Mouse (Mus musculus): ENCODE measurements around the gene Iqch. TPM values are rescaled to one million over a fixed set of nuclear protein-coding genes. Genes with fewer than 3 reads are reported as not detected.

The Iqch gene
- total and polyA plus RNA-seq, 2 experiments from 2014 or later, result 0.20 TPM; not detected in 1

DNA sequence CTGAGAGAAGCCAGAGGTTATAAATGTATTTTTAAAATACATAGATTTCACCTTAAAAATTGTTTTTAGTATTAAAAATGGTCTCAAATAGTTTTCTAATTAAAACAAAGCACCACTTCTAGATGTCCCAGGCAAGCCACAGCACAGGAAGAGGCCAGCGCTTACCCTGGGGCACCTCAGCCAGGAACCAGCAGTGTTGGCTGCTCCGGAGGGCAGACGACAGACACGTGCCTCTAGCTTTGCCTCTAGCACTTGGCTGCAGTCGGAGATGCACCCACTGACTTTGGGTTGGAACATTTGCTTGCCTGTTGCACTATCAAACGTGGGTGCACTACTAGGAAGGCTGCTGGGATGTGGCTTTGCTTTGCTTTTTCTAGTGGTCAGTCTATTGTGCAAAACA, 30.4 kb downstream of the Iqch start:
- H3K4me1 ChIP-seq (ENCODE audit: insufficient read depth, low read length), result no peaks in the 10 kb centered on the region; the same call in 1 of the 2 replicates
- no peaks in the 10 kb centered on the region for H3K9me3 ChIP-seq (ENCODE audit: low read length)
- H3K9ac ChIP-seq (replicated peaks; ENCODE audit: low read length, poor library complexity, severe bottlenecking), result no peak overlapping the region
- H3K4me3 ChIP-seq (ENCODE audit: low read depth, low read length), result no peak overlapping the region
- H3K27ac ChIP-seq (ENCODE audit: low read depth, low read length), result no peak overlapping the region
- no peak for DNase-seq (ENCODE audit: low spot score)
- H3K27me3 ChIP-seq (ENCODE audit: insufficient read depth, low read length), result no peaks in the 10 kb centered on the region
- no peak for TF ChIP-seq CTCF (IDR thresholded peaks at IDR 0.05)
- no peak for ATAC-seq (ENCODE audit: low FRiP score)
- no peaks in the 10 kb centered on the region for H3K36me3 ChIP-seq (ENCODE audit: insufficient read depth, low read length)
- 31% methylated on average over 6 of the region's 6 CpGs for WGBS
- H3K4me2 ChIP-seq (ENCODE audit: low read depth, low read length, poor library complexity, severe bottlenecking), result no peak overlapping the region

DNA sequence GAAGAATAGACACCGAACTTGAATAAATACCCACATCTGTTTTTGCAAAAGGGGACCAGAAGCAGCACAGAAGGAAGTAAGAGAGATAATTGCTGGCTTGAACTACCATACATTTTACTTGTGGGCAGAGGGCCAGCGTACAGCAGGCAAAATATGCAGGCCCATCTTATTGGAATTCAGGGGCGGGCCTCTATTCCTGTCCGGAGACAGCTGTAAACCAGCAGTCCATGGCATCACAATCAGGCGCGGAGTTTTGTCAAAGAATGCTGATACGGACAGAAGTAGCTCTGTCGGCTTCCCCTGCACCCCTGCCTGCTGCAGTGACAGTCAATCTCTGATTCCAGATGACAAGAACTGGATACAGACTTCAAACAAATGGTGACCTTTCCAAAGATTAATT, 33.5 kb downstream of the Iqch start:
- Histone ChIP-seq H3K36me3 (ENCODE audit: insufficient read depth, low read length) (no peaks in the 10 kb centered on the region), H3K4me2 (ENCODE audit: low read depth, low read length, poor library complexity, severe bottlenecking) (no peak overlapping the region), H3K9me3 (ENCODE audit: low read length) (no peaks in the 10 kb centered on the region), H3K9ac (replicated peaks; ENCODE audit: low read length, poor library complexity, severe bottlenecking) (no peak overlapping the region), H3K27me3 (ENCODE audit: insufficient read depth, low read length) (no peaks in the 10 kb centered on the region), H3K27ac (ENCODE audit: low read depth, low read length) (no peak overlapping the region), H3K4me1 (ENCODE audit: insufficient read depth, low read length) (no peaks in the 10 kb centered on the region; the same call in 1 of the 2 replicates), H3K4me3 (ENCODE audit: low read depth, low read length) (no peak overlapping the region)
- 22% methylated on average over 8 of the region's 8 CpGs for WGBS
- TF ChIP-seq CTCF (IDR thresholded peaks at IDR 0.05), result no peak
- DNase-seq (ENCODE audit: low spot score), result peak; percentile 34
- no peak for ATAC-seq (ENCODE audit: low FRiP score)

DNA sequence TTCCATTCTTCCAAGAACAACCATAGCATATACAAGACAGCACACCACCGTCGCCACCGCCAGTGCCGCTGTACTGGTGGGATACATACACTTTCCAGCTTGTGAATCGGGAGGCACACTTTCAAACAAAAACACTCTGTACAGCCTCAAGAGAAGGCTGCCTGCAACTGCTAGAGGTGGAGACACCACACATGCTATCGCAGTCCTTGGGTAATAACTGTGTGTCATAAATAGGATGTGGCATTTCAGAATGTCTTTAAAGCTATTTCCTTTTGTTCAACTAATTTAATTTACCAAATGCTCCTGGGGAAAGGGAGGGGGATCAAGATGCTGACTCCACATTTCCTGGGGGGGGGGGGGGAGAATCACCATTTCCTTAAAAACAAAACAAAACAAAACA, 34.0 kb downstream of the Iqch start:
- no peak for TF ChIP-seq CTCF (IDR thresholded peaks at IDR 0.05)
- DNase-seq (ENCODE audit: low spot score), result no peak
- Histone ChIP-seq H3K4me2 (ENCODE audit: low read depth, low read length, poor library complexity, severe bottlenecking) (no peak overlapping the region), H3K4me1 (ENCODE audit: insufficient read depth, low read length) (no peaks in the 10 kb centered on the region; the same call in 1 of the 2 replicates), H3K9ac (replicated peaks; ENCODE audit: low read length, poor library complexity, severe bottlenecking) (no peak overlapping the region), H3K27ac (ENCODE audit: low read depth, low read length) (no peak overlapping the region), H3K36me3 (ENCODE audit: insufficient read depth, low read length) (no peaks in the 10 kb centered on the region), H3K4me3 (ENCODE audit: low read depth, low read length) (no peak overlapping the region), H3K27me3 (ENCODE audit: insufficient read depth, low read length) (no peaks in the 10 kb centered on the region), H3K9me3 (ENCODE audit: low read length) (no peaks in the 10 kb centered on the region)
- no peak for ATAC-seq (ENCODE audit: low FRiP score)
- 61% methylated on average over 6 of the region's 6 CpGs for WGBS

DNA sequence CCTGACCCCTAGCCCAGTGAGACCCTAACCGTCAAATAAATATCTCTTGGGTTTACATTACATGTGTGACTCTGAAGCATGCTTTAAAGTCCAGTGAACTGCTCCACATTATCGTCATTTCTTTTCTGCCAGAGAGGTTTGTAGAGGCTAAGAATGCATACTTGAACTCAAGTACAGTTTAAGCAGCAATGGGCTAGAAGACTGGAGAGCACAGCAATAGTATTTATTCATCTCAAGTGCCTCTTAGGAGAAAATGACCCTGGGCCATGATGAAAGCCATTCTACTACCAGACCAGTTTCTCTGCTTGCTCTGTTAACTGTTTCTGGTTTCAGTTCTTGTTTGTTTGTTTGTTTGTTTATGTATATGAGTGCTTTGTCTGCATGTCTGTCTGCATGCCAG, 38.9 kb downstream of the Iqch start:
- TF ChIP-seq CTCF (IDR thresholded peaks at IDR 0.05), result no peak
- Histone ChIP-seq H3K27me3 (ENCODE audit: insufficient read depth, low read length) (no peaks in the 10 kb centered on the region), H3K4me3 (ENCODE audit: low read depth, low read length) (no peak overlapping the region), H3K27ac (ENCODE audit: low read depth, low read length) (no peak overlapping the region), H3K4me2 (ENCODE audit: low read depth, low read length, poor library complexity, severe bottlenecking) (no peak overlapping the region), H3K9me3 (ENCODE audit: low read length) (no peaks in the 10 kb centered on the region), H3K9ac (replicated peaks; ENCODE audit: low read length, poor library complexity, severe bottlenecking) (no peak overlapping the region), H3K36me3 (ENCODE audit: insufficient read depth, low read length) (no peaks in the 10 kb centered on the region), H3K4me1 (ENCODE audit: insufficient read depth, low read length) (no peaks in the 10 kb centered on the region)
- no peak for ATAC-seq (ENCODE audit: low FRiP score)
- WGBS, result 83% methylated on average over 2 of the region's 2 CpGs
- DNase-seq (ENCODE audit: low spot score), result no peak

DNA sequence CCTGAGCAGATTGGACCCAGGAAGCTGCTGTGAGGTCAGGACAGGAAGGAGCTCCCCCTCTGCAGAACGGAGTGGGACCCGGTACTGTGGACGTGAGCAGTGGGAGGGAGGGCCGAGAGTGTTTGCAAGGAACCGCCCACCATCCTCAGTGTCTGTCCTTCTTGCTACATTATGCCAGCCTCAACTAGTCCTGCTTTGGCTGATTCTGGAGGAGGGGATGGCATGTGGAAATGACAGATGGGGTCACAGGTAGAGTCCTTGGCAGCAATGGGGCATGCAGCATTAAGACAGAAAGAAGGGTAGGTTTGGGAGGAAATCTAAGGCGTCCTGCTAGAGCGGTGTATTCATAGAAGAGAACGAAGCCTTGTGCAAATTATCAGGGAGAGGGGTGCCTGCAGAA, 40.4 kb downstream of the Iqch start:
- Histone ChIP-seq H3K36me3 (ENCODE audit: insufficient read depth, low read length) (no peaks in the 10 kb centered on the region), H3K4me3 (ENCODE audit: low read depth, low read length) (no peak overlapping the region), H3K4me1 (ENCODE audit: insufficient read depth, low read length) (no peaks in the 10 kb centered on the region), H3K27me3 (ENCODE audit: insufficient read depth, low read length) (no peaks in the 10 kb centered on the region; the same call in 1 of the 2 replicates), H3K27ac (ENCODE audit: low read depth, low read length) (no peak overlapping the region), H3K9me3 (ENCODE audit: low read length) (no peaks in the 10 kb centered on the region), H3K4me2 (ENCODE audit: low read depth, low read length, poor library complexity, severe bottlenecking) (no peak overlapping the region), H3K9ac (replicated peaks; ENCODE audit: low read length, poor library complexity, severe bottlenecking) (no peak overlapping the region)
- no peak for ATAC-seq (ENCODE audit: low FRiP score)
- no peak for TF ChIP-seq CTCF (IDR thresholded peaks at IDR 0.05)
- WGBS, result 59% methylated on average over 8 of the region's 8 CpGs
- DNase-seq (ENCODE audit: low spot score), result no peak

DNA sequence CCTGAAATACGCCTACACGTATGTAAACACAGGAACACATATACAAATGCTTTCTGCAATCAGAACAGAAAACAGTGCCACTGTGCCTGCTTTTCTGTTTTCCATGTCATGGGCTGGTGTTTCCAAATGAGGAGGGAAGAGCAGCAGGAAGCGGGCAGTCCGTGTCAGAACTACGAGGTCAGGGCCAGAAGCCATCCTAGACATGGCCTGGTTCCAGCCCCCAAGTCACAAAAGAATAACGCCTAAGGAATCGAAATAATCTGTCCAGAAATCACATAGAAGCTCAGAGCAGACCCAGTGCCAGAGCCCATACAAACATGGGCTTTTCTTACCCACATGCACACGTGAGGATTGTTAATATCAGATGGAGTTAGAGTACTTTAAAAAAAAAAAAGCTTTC, 45.4 kb downstream of the Iqch start:
- no peak overlapping the region for H3K4me2 ChIP-seq (ENCODE audit: low read depth, low read length, poor library complexity, severe bottlenecking)
- no peaks in the 10 kb centered on the region; the same call in 1 of the 2 replicates for H3K27me3 ChIP-seq (ENCODE audit: insufficient read depth, low read length)
- no peak for TF ChIP-seq CTCF (IDR thresholded peaks at IDR 0.05)
- DNase-seq (ENCODE audit: low spot score) (no peak), ATAC-seq (ENCODE audit: low FRiP score) (no peak)
- H3K4me1 ChIP-seq (ENCODE audit: insufficient read depth, low read length), result no peaks in the 10 kb centered on the region
- H3K9ac ChIP-seq (replicated peaks; ENCODE audit: low read length, poor library complexity, severe bottlenecking), result no peak overlapping the region
- no peaks in the 10 kb centered on the region for H3K36me3 ChIP-seq (ENCODE audit: insufficient read depth, low read length)
- H3K4me3 ChIP-seq (ENCODE audit: low read depth, low read length), result no peak overlapping the region
- 76% methylated on average over 8 of the region's 8 CpGs for WGBS
- no peak overlapping the region for H3K27ac ChIP-seq (ENCODE audit: low read depth, low read length)
- no peaks in the 10 kb centered on the region for H3K9me3 ChIP-seq (ENCODE audit: low read length)
